Mouse (Mus musculus): ENCODE measurements around the gene 4833439L19Rik. TPM values are rescaled to one million over a fixed set of nuclear protein-coding genes. Genes with fewer than 3 reads are reported as not detected.

The 4833439L19Rik gene
- polyA plus RNA-seq, 2 experiments, result 84.6 to 125 TPM

DNA sequence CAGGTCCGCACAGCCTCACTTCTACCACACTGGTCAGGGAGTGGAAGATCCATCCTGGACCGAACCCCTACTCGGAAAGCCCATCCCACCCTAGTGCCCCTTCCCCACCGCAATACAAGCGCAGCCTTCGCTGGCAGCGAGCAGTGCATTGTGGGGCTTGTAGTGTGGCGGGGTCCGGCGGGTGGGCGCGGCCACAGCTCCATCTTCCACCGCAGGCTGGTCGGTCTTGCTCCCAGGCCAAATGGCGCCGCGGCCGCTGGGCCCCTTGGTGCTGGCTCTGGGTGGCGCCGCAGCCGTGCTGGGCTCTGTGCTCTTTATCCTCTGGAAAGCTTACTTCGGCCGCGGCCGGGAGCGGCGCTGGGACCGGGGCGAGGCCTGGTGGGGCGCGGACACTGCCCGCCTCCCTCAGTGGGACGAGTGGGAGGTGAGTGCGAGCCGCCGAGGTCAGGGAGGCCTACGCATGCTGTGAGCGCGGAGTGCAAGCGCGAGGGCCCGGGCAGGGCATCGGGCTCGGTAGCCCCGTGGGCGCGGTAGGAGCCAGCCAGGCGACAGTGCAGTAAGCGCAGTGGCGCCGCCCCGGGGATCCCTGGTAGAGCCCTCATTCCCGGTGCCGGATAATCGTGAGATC lies 9.7 kb upstream of the 4833439L19Rik start, which contains the start of gene Arl10:
TSS of gene Arl10 (plus strand) at position 162 of the 628 bp plus-strand sequence.
- ATAC-seq (ENCODE audit: low FRiP score, low read depth), result peak; percentile 90
- TF ChIP-seq POLR2A (IDR thresholded peaks at IDR 0.05; ENCODE audit: borderline replicate concordance, extremely low read depth, insufficient read depth, insufficient read length), result 0 out of 2 replicates have a peak, but pooled peaks have one; percentile 46
- peak within 1 kb of the TSS; percentile 87 for H3K9ac ChIP-seq (ENCODE audit: low read depth, low read length, severe bottlenecking)
- under 1% methylated on average over 52 of the region's 55 CpGs for WGBS
- peak; percentile 77 for DNase-seq (ENCODE audit: low spot score)
- peak within 1 kb of the TSS; percentile 97 for H3K4me3 ChIP-seq (replicated peaks; ENCODE audit: low read length)
- peaks cover 27% of the 10 kb centered on the region for H3K36me3 ChIP-seq (ENCODE audit: control insufficient read depth, insufficient read depth, low read length)
- H3K4me1 ChIP-seq (ENCODE audit: control insufficient read depth, insufficient read depth, low read length), result peaks cover 17% of the 10 kb centered on the region
- H3K9me3 ChIP-seq (ENCODE audit: control insufficient read depth, low read length), result no peaks in the 10 kb centered on the region
- H3K4me2 ChIP-seq (replicated peaks; ENCODE audit: low read depth, low read length, severe bottlenecking), result peak within 1 kb of the TSS; percentile 93
- peak within 1 kb of the TSS; percentile 61 for H3K27ac ChIP-seq (replicated peaks; ENCODE audit: low read depth, low read length)
- H3K27me3 ChIP-seq (ENCODE audit: control insufficient read depth, insufficient read depth, low read length), result no peaks in the 10 kb centered on the region

- H3K36me3 ChIP-seq (ENCODE audit: control insufficient read depth, insufficient read depth, low read length), result peaks cover 6% of the 10 kb centered on the region; the same call in 1 of the 2 replicates
- ATAC-seq (ENCODE audit: low FRiP score, low read depth), result no peak
- DNase-seq (ENCODE audit: low spot score), result no peak
- no peak overlapping the region for H3K4me3 ChIP-seq (replicated peaks; ENCODE audit: low read length)
- TF ChIP-seq POLR2A (IDR thresholded peaks at IDR 0.05; ENCODE audit: borderline replicate concordance, extremely low read depth, insufficient read depth, insufficient read length), result no peak
- H3K27me3 ChIP-seq (ENCODE audit: control insufficient read depth, insufficient read depth, low read length), result no peaks in the 10 kb centered on the region
- H3K4me1 ChIP-seq (ENCODE audit: control insufficient read depth, insufficient read depth, low read length), result peaks cover 17% of the 10 kb centered on the region
- H3K4me2 ChIP-seq (replicated peaks; ENCODE audit: low read depth, low read length, severe bottlenecking), result no peak overlapping the region
- 72% methylated on average over 4 of the region's 4 CpGs for WGBS
- no peak overlapping the region for H3K9ac ChIP-seq (ENCODE audit: low read depth, low read length, severe bottlenecking)
- H3K9me3 ChIP-seq (ENCODE audit: control insufficient read depth, low read length), result no peaks in the 10 kb centered on the region
- H3K27ac ChIP-seq (replicated peaks; ENCODE audit: low read depth, low read length), result no peak overlapping the region
These were observed 7.4 kb upstream of the 4833439L19Rik start for GRCm38 (mm10) chr13:54572621-54573020.

DNA sequence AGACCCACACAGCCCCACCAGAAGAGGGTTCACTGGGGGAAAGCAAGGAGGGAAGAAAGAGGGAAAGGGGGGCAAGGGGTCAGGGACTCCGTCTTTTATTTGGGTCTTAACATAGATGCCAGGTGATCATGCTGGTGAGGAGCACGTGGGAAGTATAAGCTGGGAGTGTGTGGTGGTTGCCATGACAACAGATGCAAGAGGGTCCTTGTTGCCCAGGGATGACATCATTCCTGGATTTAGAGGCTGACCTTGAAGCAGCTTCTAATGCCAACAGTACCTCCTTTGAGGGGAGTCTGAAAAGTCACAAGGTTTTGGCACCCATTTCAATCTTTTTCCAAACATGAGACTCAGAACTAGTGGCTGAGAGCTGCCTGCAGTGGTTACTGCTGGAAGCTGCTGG lies 6.4 kb upstream of the 4833439L19Rik start:
- DNase-seq (ENCODE audit: low spot score), result no peak
- peaks cover 16% of the 10 kb centered on the region for H3K4me1 ChIP-seq (ENCODE audit: control insufficient read depth, insufficient read depth, low read length)
- H3K27ac ChIP-seq (replicated peaks; ENCODE audit: low read depth, low read length), result no peak overlapping the region
- no peaks in the 10 kb centered on the region for H3K27me3 ChIP-seq (ENCODE audit: control insufficient read depth, insufficient read depth, low read length)
- no peak overlapping the region for H3K4me2 ChIP-seq (replicated peaks; ENCODE audit: low read depth, low read length, severe bottlenecking)
- WGBS, result 42% methylated on average over 2 of the region's 2 CpGs
- ATAC-seq (ENCODE audit: low FRiP score, low read depth), result no peak
- no peak overlapping the region for H3K9ac ChIP-seq (ENCODE audit: low read depth, low read length, severe bottlenecking)
- no peaks in the 10 kb centered on the region for H3K36me3 ChIP-seq (ENCODE audit: control insufficient read depth, insufficient read depth, low read length)
- H3K9me3 ChIP-seq (ENCODE audit: control insufficient read depth, low read length), result no peaks in the 10 kb centered on the region
- TF ChIP-seq POLR2A (IDR thresholded peaks at IDR 0.05; ENCODE audit: borderline replicate concordance, extremely low read depth, insufficient read depth, insufficient read length), result no peak
- H3K4me3 ChIP-seq (replicated peaks; ENCODE audit: low read length), result no peak overlapping the region

DNA sequence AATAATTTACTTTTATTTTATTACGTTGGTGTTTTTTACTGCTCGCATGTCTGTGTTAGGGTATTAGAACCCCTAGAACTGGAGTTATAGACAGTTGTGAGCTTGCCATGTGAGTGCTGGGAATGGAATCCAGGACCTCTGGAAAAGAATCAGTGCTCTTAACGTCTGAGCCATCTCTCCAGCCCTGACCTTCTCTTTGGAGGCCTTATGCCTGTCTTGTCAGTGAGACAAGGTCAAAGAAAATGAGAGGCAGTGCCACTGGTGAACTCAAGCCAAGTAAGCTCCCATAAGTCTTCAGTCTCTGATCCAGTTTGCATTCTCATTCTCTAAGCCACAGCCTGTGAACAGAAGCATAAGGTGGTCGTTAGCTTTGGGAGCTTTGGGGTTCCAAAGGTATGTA lies 5.5 kb upstream of the 4833439L19Rik start:
- Histone ChIP-seq H3K9me3 (ENCODE audit: control insufficient read depth, low read length) (no peaks in the 10 kb centered on the region), H3K9ac (ENCODE audit: low read depth, low read length, severe bottlenecking) (no peak overlapping the region), H3K36me3 (ENCODE audit: control insufficient read depth, insufficient read depth, low read length) (no peaks in the 10 kb centered on the region), H3K27me3 (ENCODE audit: control insufficient read depth, insufficient read depth, low read length) (no peaks in the 10 kb centered on the region), H3K4me1 (ENCODE audit: control insufficient read depth, insufficient read depth, low read length) (peaks cover 7% of the 10 kb centered on the region), H3K27ac (replicated peaks; ENCODE audit: low read depth, low read length) (no peak overlapping the region), H3K4me2 (replicated peaks; ENCODE audit: low read depth, low read length, severe bottlenecking) (no peak overlapping the region), H3K4me3 (replicated peaks; ENCODE audit: low read length) (no peak overlapping the region)
- no peak for ATAC-seq (ENCODE audit: low FRiP score, low read depth)
- no peak for TF ChIP-seq POLR2A (IDR thresholded peaks at IDR 0.05; ENCODE audit: borderline replicate concordance, extremely low read depth, insufficient read depth, insufficient read length)
- no peak for DNase-seq (ENCODE audit: low spot score)
- WGBS, result 72% methylated on average over 4 of the region's 4 CpGs

- H3K27me3 ChIP-seq (ENCODE audit: control insufficient read depth, insufficient read depth, low read length), result no peaks in the 10 kb centered on the region
- ATAC-seq (ENCODE audit: low FRiP score, low read depth) (no peak), DNase-seq (ENCODE audit: low spot score) (no peak)
- TF ChIP-seq POLR2A (IDR thresholded peaks at IDR 0.05; ENCODE audit: borderline replicate concordance, extremely low read depth, insufficient read depth, insufficient read length), result no peak
- no peaks in the 10 kb centered on the region for H3K9me3 ChIP-seq (ENCODE audit: control insufficient read depth, low read length)
- H3K4me3 ChIP-seq (replicated peaks; ENCODE audit: low read length), result no peak overlapping the region
- H3K36me3 ChIP-seq (ENCODE audit: control insufficient read depth, insufficient read depth, low read length), result no peaks in the 10 kb centered on the region
- WGBS, result 40% methylated on average over 1 of the region's 1 CpGs
- no peak overlapping the region for H3K9ac ChIP-seq (ENCODE audit: low read depth, low read length, severe bottlenecking)
- H3K27ac ChIP-seq (replicated peaks; ENCODE audit: low read depth, low read length), result no peak overlapping the region
- peaks cover 6% of the 10 kb centered on the region; the same call in 1 of the 2 replicates for H3K4me1 ChIP-seq (ENCODE audit: control insufficient read depth, insufficient read depth, low read length)
- H3K4me2 ChIP-seq (replicated peaks; ENCODE audit: low read depth, low read length, severe bottlenecking), result no peak overlapping the region
These were observed 4.0 kb upstream of the 4833439L19Rik start for GRCm38 (mm10) chr13:54569282-54569681.

Measured in limb, embryonic 14.5 days (tissue).